Mouse (Mus musculus): ENCODE data around the gene Spg20. TPM values are rescaled to one million over a fixed set of nuclear protein-coding genes. Genes with fewer than 3 reads are reported as not detected.

The Spg20 gene
- polyA plus RNA-seq, 1 experiment: 15.4 TPM

GRCm38 (mm10) chr3:55131576-55132233 lies 19.8 kb downstream of the Spg20 start:
- WGBS: 96% methylated on average over 6 of the region's 6 CpGs
- DNase-seq: no peak
- Histone ChIP-seq H3K4me3 (replicated peaks; ENCODE audit: extremely low read depth, low read depth, low read length) (no peak overlapping the region), H3K4me1 (ENCODE audit: control insufficient read depth, insufficient read depth, low read length) (no peaks in the 10 kb centered on the region)
- TF ChIP-seq POLR2A (IDR thresholded peaks at IDR 0.05; ENCODE audit: borderline replicate concordance, extremely low read depth, low read depth, low read length) (no peak), CTCF (IDR thresholded peaks at IDR 0.05; ENCODE audit: insufficient read depth, low read length) (no peak)

- DNase-seq: no peak
- Histone ChIP-seq H3K4me3 (replicated peaks; ENCODE audit: extremely low read depth, low read depth, low read length) (no peak within 1 kb of the TSS), H3K4me1 (ENCODE audit: control insufficient read depth, insufficient read depth, low read length) (no peaks in the 10 kb centered on the region)
- TF ChIP-seq POLR2A (IDR thresholded peaks at IDR 0.05; ENCODE audit: borderline replicate concordance, extremely low read depth, low read depth, low read length) (no peak), CTCF (IDR thresholded peaks at IDR 0.05; ENCODE audit: insufficient read depth, low read length) (no peak)
Observed at GRCm38 (mm10) chr3:55137039-55137438, 25.1 kb downstream of the Spg20 start, which contains the start of gene Ccdc169. Gene Ccdc169, plus strand, starts transcription at chr3:55137339.

- WGBS: 88% methylated on average over 12 of the region's 12 CpGs
- TF ChIP-seq POLR2A (IDR thresholded peaks at IDR 0.05; ENCODE audit: borderline replicate concordance, extremely low read depth, low read depth, low read length) (no peak), CTCF (IDR thresholded peaks at IDR 0.05; ENCODE audit: insufficient read depth, low read length) (no peak)
- H3K4me1 ChIP-seq (ENCODE audit: control insufficient read depth, insufficient read depth, low read length): no peaks in the 10 kb centered on the region
- H3K4me3 ChIP-seq (replicated peaks; ENCODE audit: extremely low read depth, low read depth, low read length): no peak overlapping the region
- DNase-seq: no peak
Observed at GRCm38 (mm10) chr3:55139837-55140236, 27.9 kb downstream of the Spg20 start.

- no peak for TF ChIP-seq POLR2A (IDR thresholded peaks at IDR 0.05; ENCODE audit: borderline replicate concordance, extremely low read depth, low read depth, low read length)
- Histone ChIP-seq H3K4me3 (replicated peaks; ENCODE audit: extremely low read depth, low read depth, low read length) (no peak overlapping the region), H3K4me1 (ENCODE audit: control insufficient read depth, insufficient read depth, low read length) (no peaks in the 10 kb centered on the region)
- no peak for DNase-seq
- 86% methylated on average over 2 of the region's 2 CpGs for WGBS
Observed at GRCm38 (mm10) chr3:55141401-55141800, 29.5 kb downstream of the Spg20 start.

- whole genome bisulfite sequencing: 77% methylated on average over 4 of the region's 4 CpGs
- TF ChIP-seq CTCF (IDR thresholded peaks at IDR 0.05; ENCODE audit: insufficient read depth, low read length) (no peak), POLR2A (IDR thresholded peaks at IDR 0.05; ENCODE audit: borderline replicate concordance, extremely low read depth, low read depth, low read length) (no peak)
- no peak overlapping the region for H3K4me3 ChIP-seq (replicated peaks; ENCODE audit: extremely low read depth, low read depth, low read length)
- H3K4me1 ChIP-seq (ENCODE audit: control insufficient read depth, insufficient read depth, low read length): no peaks in the 10 kb centered on the region
- DNase-seq: no peak
Observed at GRCm38 (mm10) chr3:55144916-55145315, 33.0 kb downstream of the Spg20 start.

GRCm38 (mm10) chr3:55146441-55146840 lies 34.5 kb downstream of the Spg20 start:
- TF ChIP-seq CTCF (IDR thresholded peaks at IDR 0.05; ENCODE audit: insufficient read depth, low read length) (no peak), POLR2A (IDR thresholded peaks at IDR 0.05; ENCODE audit: borderline replicate concordance, extremely low read depth, low read depth, low read length) (no peak)
- WGBS: 79% methylated on average over 6 of the region's 6 CpGs
- Histone ChIP-seq H3K4me3 (replicated peaks; ENCODE audit: extremely low read depth, low read depth, low read length) (no peak overlapping the region), H3K4me1 (ENCODE audit: control insufficient read depth, insufficient read depth, low read length) (no peaks in the 10 kb centered on the region)
- DNase-seq: no peak

- H3K4me1 ChIP-seq (ENCODE audit: control insufficient read depth, insufficient read depth, low read length): no peaks in the 10 kb centered on the region
- no peak for TF ChIP-seq CTCF (IDR thresholded peaks at IDR 0.05; ENCODE audit: insufficient read depth, low read length)
- TF ChIP-seq POLR2A (IDR thresholded peaks at IDR 0.05; ENCODE audit: borderline replicate concordance, extremely low read depth, low read depth, low read length): no peak
- DNase-seq: no peak
- H3K4me3 ChIP-seq (replicated peaks; ENCODE audit: extremely low read depth, low read depth, low read length): no peak overlapping the region
- 73% methylated on average over 2 of the region's 2 CpGs for WGBS
Observed at GRCm38 (mm10) chr3:55147156-55147555, 35.2 kb downstream of the Spg20 start.

- DNase-seq: no peak
- WGBS: 25% methylated on average over 3 of the region's 3 CpGs
- Histone ChIP-seq H3K4me1 (ENCODE audit: control insufficient read depth, insufficient read depth, low read length) (no peaks in the 10 kb centered on the region), H3K4me3 (replicated peaks; ENCODE audit: extremely low read depth, low read depth, low read length) (no peak overlapping the region)
- no peak for TF ChIP-seq CTCF (IDR thresholded peaks at IDR 0.05; ENCODE audit: insufficient read depth, low read length)
- TF ChIP-seq POLR2A (IDR thresholded peaks at IDR 0.05; ENCODE audit: borderline replicate concordance, extremely low read depth, low read depth, low read length): no peak
Observed at GRCm38 (mm10) chr3:55148091-55148490, 36.2 kb downstream of the Spg20 start.

- Histone ChIP-seq H3K4me3 (replicated peaks; ENCODE audit: extremely low read depth, low read depth, low read length) (no peak overlapping the region), H3K4me1 (ENCODE audit: control insufficient read depth, insufficient read depth, low read length) (no peaks in the 10 kb centered on the region)
- peak; percentile 32 for DNase-seq
- WGBS: 46% methylated on average over 7 of the region's 7 CpGs
- TF ChIP-seq CTCF (IDR thresholded peaks at IDR 0.05; ENCODE audit: insufficient read depth, low read length) (peak; percentile 17; the same call in 1 of the 2 replicates), POLR2A (IDR thresholded peaks at IDR 0.05; ENCODE audit: borderline replicate concordance, extremely low read depth, low read depth, low read length) (no peak)
Observed at GRCm38 (mm10) chr3:55151656-55152433, 39.9 kb downstream of the Spg20 start.

All from lung, adult 2 months (tissue).